Mouse (Mus musculus): ENCODE results near the gene Smdt1. TPM values are rescaled to one million over a fixed set of nuclear protein-coding genes. Genes with fewer than 3 reads are reported as not detected.
A peak's percentile ranks its signal among the peaks of the same experiment; 100 is the strongest.
"Not testable (repeated sequence)": the region's sequence is repeated elsewhere in the genome, so short reads cannot be mapped to it uniquely, and the experiment has no call there.

The Smdt1 gene
- total RNA-seq, 2 experiments from 2014 or later, result 192 to 202 TPM

GRCm38 (mm10) chr15:82361459-82362018 lies 22.8 kb downstream of the Smdt1 start:
- DNase-seq, result no peak
- intact Hi-C loops (cut with DNase I), result no loop called here

GRCm38 (mm10) chr15:82362234-82362633 lies 23.5 kb downstream of the Smdt1 start:
- intact Hi-C loops (cut with DNase I), result no loop called here
- DNase-seq, result no peak

DNA sequence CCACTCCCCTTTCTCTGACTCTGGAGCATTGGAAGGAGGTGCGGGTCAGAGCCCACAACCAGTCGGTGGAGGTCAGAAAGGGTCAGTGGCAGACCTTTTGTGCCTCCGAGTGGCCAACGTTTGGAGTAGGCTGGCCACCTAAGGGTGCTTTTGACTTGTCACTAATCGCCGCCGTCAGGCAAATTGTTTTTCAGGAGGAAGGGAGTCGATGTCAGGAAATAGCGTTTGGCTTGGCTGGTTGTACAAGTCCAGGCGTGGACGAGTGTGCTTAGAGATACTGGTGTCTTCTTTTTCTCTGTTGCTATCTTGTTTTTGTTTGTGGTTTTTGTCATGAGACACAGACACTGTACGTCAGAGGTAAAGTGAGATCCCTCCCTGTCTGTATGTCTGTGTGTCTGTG lies 25.0 kb downstream of the Smdt1 start:
- DNase-seq; intact Hi-C loops (cut with DNase I): not testable (repeated sequence)

DNA sequence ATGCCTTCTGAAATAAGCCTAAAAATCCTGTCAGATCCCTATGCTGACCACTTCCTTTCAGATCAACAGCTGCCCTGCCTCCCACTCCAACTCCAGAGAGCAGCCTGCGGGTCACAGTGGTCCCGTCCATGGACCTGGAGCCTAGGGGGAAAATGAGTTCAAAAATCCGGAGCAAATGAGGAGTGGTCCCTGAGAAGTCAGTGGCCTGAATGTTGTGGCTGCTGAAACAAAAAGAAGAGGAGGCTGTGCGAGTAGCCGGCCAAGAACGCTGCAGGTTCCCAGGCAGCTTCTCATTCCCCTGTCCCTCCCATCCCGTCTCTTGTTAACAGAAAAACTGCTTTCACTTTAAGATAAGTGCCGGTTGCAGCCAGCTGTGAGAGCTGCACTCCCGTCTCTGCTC lies 25.8 kb downstream of the Smdt1 start:
- intact Hi-C loops (cut with DNase I); DNase-seq: not testable (repeated sequence)

DNA sequence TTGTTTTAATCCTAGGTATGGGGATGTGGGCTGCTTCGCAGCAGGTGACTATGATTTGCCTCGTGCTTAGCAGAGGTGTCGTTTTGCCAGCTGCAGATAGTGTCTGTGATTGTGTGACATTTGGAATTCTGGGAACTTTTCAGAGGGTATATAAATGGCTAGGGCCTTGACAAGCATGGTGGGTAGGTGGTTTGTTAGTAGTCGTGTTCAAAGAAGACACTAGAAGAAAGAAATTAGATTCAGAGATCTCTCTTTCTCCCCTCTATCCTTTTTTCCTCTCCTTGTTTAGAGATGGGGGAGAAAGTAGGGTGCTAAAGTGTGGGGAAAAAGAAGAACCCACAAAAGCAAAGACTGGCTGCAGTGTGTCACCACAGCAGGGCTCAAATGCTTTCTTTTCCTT lies 29.4 kb downstream of the Smdt1 start:
- DNase-seq, result no peak
- intact Hi-C loops (cut with DNase I), result no loop called here

DNA sequence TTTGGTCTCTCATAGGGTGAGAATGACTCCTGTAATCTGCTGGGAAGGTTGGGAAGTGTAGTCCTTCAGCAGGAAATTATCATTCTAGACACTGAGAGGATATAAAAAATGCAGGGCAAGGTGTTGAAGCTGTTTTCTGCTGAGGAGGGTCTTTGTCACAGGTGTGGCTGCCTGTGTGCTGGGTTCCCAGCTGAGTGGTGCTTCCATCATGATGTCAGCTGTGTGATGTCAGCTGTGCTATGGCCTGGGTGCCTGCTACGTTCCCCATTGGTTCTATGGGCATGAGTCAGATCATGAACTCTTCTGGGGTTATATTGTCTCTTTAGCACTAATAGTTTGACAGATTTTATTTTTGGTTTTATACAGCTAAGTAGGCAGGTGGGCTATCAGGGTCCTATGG lies 30.1 kb downstream of the Smdt1 start:
- intact Hi-C loops (cut with DNase I), result no loop called here
- no peak for DNase-seq

GRCm38 (mm10) chr15:82372446-82372845 lies 33.7 kb downstream of the Smdt1 start:
- DNase-seq, result no peak
- intact Hi-C loops (cut with DNase I), result no loop called here

- intact Hi-C loops (cut with DNase I), result no loop called here
- no peak for DNase-seq
These were observed 34.2 kb downstream of the Smdt1 start for GRCm38 (mm10) chr15:82372991-82373390.

DNA sequence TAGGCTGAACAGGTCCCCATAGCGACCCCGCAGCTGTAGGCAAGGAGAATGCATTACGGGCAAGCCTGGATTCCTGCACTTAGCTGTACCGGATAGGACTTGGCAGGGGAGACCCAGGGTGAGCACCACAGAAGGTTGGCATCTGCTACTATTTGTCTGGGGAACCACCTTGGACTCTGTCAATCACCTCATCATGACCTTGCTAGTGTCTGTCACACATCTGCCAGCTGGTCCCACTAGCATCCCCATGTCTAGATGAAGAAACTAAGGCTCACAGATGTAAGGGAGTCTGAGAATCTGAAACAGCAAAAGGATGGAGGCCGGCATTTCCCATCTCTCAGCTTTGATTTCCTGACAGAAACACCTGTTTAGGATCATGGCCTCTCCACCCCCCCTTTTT lies 35.7 kb downstream of the Smdt1 start:
- intact Hi-C loops (cut with DNase I), result no loop called here
- DNase-seq, result no peak

- intact Hi-C loops (cut with DNase I), result loop anchor here (2.0 kb wide), 1 partner anchor 21 kb away; the partner anchor contains the start of gene Ndufa6
- DNase-seq, result no peak
These were observed 37.1 kb downstream of the Smdt1 start for GRCm38 (mm10) chr15:82375855-82376254.

DNA sequence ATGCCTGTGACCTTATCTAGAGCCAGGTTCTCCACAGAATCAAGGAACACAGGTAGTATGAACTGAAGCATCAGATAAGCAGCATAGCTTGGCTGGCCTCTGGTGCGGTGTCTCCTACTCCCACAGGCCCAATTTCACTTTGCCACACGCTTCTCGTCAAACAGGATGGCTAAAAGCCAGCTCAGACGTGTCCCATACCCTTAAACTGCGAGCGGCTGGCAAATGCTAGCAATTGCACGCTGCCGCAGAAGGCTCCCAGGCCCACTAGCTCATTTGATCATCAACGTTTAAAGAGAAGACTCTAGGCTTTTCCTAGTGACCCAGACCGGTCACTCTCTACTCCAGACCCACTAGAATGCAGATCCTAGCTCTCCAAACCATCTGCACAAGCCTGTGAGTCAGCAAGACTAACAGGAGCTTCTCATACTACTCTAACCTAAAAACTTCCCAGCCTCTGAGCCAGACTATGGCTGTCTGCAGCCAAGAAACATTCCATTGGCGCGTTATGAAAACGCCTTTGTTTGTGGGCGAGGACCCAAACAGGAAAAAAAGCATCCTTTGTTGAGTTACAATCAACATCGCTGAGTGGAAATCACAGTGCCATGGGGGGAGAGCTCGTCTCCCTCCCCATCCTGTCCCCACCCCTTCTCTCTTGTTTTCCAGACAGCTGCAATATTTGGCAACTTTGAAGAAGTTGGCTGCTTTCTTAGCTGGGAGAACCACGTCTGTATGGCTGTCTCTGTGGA lies 37.8 kb downstream of the Smdt1 start:
- intact Hi-C loops (cut with DNase I), result loop anchor here (2.0 kb wide), 1 partner anchor 22 kb away; the partner anchor contains the start of gene Ndufa6
- peak; percentile 69 to 76 for DNase-seq

GRCm38 (mm10) chr15:82377701-82378100 lies 38.9 kb downstream of the Smdt1 start:
- intact Hi-C loops (cut with DNase I), result loop anchor here (2.0 kb wide), 1 partner anchor 23 kb away; the partner anchor contains the start of gene Ndufa6
- DNase-seq, result no peak

DNA sequence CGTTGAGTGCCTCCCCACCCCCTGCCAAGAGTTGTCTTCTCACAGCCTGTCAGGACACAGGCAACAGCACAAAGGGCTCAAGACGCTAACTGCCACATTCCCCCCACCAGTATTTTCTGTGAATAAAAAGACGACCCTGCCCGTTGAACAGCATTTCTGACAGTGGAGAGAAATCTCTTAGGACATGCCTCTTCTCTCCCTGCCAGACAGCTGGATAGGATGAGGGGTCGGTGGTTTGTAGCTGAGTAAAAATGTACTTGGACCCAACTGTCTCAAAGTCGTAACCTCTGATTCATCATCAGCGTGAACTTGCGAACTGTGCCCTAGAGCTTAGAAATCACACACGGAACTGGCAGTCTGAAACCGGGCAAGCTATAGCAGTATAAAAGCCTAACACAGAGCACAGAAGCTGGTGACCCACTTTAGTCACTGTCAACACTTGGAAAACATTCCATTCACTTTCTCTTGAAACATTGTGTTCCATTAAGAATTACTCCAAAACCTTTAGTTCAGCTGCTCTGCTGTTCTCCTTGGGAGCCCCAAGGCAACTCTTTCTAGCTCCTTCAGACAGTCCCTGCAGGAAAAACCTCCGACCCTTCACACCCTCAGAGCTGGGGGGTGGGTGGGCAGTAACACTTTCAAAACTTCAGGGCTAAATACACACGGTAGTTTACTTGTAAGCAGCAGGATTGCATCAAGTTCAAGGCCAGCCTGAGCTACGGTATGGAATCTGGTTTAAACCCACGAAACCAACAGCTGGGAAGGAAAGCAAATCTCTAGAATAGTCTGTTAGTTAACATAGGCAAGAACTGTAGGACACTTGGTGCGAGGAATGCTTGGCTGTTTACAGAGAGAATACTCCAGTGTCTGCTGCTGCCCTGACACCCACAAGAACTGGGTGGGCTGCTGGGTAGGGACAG lies 39.8 kb downstream of the Smdt1 start:
- intact Hi-C loops (cut with DNase I), result no loop called here
- peak in 1 of 2 experiments; percentile 39 for DNase-seq

- intact Hi-C loops (cut with DNase I), result no loop called here
These were observed 40.7 kb downstream of the Smdt1 start for GRCm38 (mm10) chr15:82379511-82379870.

GRCm38 (mm10) chr15:82379871-82380713 lies 41.3 kb downstream of the Smdt1 start, which contains the start of gene Cyp2d22:
Gene Cyp2d22 (minus strand): TSS chr15:82380260.
- intact Hi-C loops (cut with DNase I), result loop anchor here (2.0 kb wide), 1 partner anchor 37 kb away; no protein-coding TSS in a partner anchor
- peak; percentile 65 to 74 for DNase-seq

More at GRCm38 (mm10) chr15:82379511-82379870, 40.7 kb downstream of the Smdt1 start:
- no peak for DNase-seq

- intact Hi-C loops (cut with DNase I), result loop anchor here (2.0 kb wide), 1 partner anchor 36 kb away; no protein-coding TSS in a partner anchor
- DNase-seq, result no peak
These were observed 41.9 kb downstream of the Smdt1 start for GRCm38 (mm10) chr15:82380714-82381062.

DNA sequence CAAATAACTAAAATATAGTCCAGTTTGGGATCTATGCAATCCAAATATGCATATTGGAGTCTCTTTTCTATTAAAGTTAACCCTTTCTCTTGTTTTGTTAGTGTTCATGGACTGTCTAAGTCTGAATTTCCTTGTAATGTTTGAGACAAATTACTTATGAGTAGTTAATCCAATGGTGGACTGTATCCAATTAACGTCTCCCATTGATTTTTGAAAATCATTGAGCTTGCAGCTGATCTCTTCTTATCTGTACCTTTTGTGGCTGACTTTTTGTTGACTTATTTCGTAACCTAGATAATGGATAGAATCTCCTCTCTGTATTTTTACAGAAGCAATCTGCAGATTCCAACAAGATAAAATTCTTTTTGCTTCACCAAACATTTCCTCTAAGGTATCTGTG lies 43.7 kb downstream of the Smdt1 start:
- intact Hi-C loops (cut with DNase I), result no loop called here
- DNase-seq, result no peak

DNA sequence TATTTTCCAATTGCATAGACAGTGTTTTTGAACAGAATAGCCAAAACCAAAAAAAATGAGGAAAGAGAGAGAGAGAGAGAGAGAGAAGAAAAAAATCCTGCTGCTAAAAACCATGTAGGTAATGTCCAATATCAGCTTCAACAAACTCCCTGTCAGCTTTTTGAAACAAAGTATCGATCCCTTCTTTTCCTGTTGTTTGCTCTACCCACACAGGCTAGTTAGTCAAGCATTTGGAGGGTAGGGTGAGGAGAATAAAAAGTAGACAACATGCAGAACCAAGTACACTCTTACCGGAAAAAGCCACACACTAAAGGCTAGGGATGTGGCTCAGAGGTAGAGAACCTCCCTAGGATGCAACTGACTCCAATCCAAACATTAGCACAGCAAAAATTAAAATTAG lies 47.0 kb downstream of the Smdt1 start:
- intact Hi-C loops (cut with DNase I), result no loop called here

GRCm38 (mm10) chr15:82389916-82390315 lies 51.2 kb downstream of the Smdt1 start:
- intact Hi-C loops (cut with DNase I); DNase-seq: not testable (repeated sequence)

More for the DNA sequence above, 47.0 kb downstream of the Smdt1 start:
- no peak for DNase-seq

- DNase-seq; intact Hi-C loops (cut with DNase I): not testable (repeated sequence)
These were observed 55.2 kb downstream of the Smdt1 start, which contains the start of gene Cyp2d11 for GRCm38 (mm10) chr15:82393922-82394321. Gene Cyp2d11 (minus strand): TSS chr15:82394022.

Data from heart, postnatal 36 days (tissue).